Mouse (Mus musculus) midbrain, embryonic 12.5 days (tissue): ENCODE measurements around the gene Abcb5. TPM values are rescaled to one million over a fixed set of nuclear protein-coding genes. Genes with fewer than 3 reads are reported as not detected.
"Not testable (repeated sequence)": the region's sequence is repeated elsewhere in the genome, so short reads cannot be mapped to it uniquely, and the experiment has no call there.

Experiments
- ATAC-seq: fragments of 200-750 bp; cut with Nextera tagmentation; 2 replicates; pipeline ENCODE4 v1.8.0; 2017; ENCODE audit warnings: low read depth, moderate TSS enrichment, moderate library complexity; ENCODE audit not compliant: low FRiP score
- H3K27ac ChIP-seq: fragments of 300-500 bp; sonication (generic); replicated peaks from 2 replicates; pipeline ENCODE4 v1.5.1; 2016; ENCODE audit warnings: mild to moderate bottlenecking
- H3K27me3 ChIP-seq: fragments of 300-500 bp; sonication (generic); 2 replicates; pipeline ENCODE4 v1.6.1; 2016; ENCODE audit warnings: mild to moderate bottlenecking
- H3K36me3 ChIP-seq: fragments of 300-500 bp; sonication (generic); 2 replicates; pipeline ENCODE4 v1.6.1; 2016
- H3K4me1 ChIP-seq: fragments of 300-500 bp; sonication (generic); 2 replicates; pipeline ENCODE4 v1.6.1; 2016
- H3K4me2 ChIP-seq: fragments of 300-500 bp; sonication (generic); replicated peaks from 2 replicates; pipeline ENCODE4 v1.6.1; 2016; ENCODE audit warnings: mild to moderate bottlenecking, moderate library complexity
- H3K4me3 ChIP-seq: fragments of 300-500 bp; sonication (generic); 2 replicates; pipeline ENCODE4 v1.5.1; 2016; ENCODE audit warnings: mild to moderate bottlenecking
- H3K9ac ChIP-seq: fragments of 300-500 bp; sonication (generic); replicated peaks from 2 replicates; pipeline ENCODE4 v1.6.1; 2016; ENCODE audit warnings: mild to moderate bottlenecking, moderate library complexity
- H3K9me3 ChIP-seq: fragments of 300-500 bp; sonication (generic); 2 replicates; pipeline ENCODE4 v1.6.1; 2016; ENCODE audit warnings: mild to moderate bottlenecking
- WGBS: fragments of 180-500 bp; shearing (Covaris S2); methylation state at CpG from one replicate; pipeline ENCODE4 v1.1.7; 2016; 5-methylcytosine and 5-hydroxymethylcytosine counted together
- polyA plus RNA-seq: library from polyadenylated mRNA; unstranded; fragments of >200 nt; fragmentation: Nextera tagmentation; extraction: Ambion mirVana; gene quantifications from 2 replicates; pipeline ENCODE4 v1.2.1, GENCODE M21; 2016

Abcb5 gene
- polyA plus RNA-seq: not detected in 2 replicates

DNA sequence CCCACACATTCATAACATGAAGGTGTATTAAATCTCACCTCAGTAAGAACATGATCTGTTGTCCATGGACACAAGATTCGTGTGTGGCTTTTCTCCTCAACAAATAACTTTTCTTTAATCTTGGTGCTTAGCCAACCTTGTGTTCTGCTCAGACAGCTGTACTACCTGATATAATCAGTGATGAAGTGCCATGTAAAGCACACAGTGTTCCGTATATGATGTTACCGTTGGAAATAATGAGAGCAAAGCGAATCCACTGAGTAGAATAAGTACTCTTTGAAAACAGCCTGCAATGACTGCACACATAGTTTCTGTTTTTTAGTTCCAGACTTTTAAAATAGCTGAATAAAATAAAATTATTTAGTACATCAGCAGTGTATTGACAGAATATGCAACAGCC lies at the start of gene Abcb5:
Gene Abcb5 (minus strand): TSS at position 101 of the 400 bp plus-strand sequence.
- Histone ChIP-seq H3K27me3 (no peaks in the 10 kb centered on the region), H3K4me1 (no peaks in the 10 kb centered on the region), H3K36me3 (no peaks in the 10 kb centered on the region), H3K4me3 (no peak within 1 kb of the TSS), H3K27ac (no peak within 1 kb of the TSS), H3K4me2 (no peak within 1 kb of the TSS), H3K9ac (no peak within 1 kb of the TSS), H3K9me3 (no peaks in the 10 kb centered on the region)
- ATAC-seq: no peak
- WGBS: 88% methylated on average over 4 of the region's 4 CpGs

DNA sequence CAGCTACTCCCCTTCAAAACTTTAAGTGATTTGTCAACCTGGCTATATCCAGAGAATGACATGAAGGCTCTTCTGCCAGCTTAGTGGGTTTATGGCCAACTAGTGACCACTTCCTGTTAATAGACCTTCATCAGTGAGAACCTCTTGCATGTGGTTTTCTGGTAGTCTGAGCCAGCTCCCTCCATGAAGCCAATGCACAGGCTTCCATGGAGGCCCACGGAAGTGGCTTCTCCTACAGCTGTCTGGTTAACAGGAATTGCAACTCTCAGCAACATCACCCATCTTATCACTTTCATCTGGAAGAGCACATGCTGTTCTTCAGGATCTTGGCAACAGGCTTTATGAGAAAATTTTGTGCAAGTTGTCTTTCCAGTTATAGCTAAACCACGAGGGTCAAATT lies 33.0 kb upstream of the Abcb5 start:
- H3K9me3 ChIP-seq: no peaks in the 10 kb centered on the region
- ATAC-seq: no peak

DNA sequence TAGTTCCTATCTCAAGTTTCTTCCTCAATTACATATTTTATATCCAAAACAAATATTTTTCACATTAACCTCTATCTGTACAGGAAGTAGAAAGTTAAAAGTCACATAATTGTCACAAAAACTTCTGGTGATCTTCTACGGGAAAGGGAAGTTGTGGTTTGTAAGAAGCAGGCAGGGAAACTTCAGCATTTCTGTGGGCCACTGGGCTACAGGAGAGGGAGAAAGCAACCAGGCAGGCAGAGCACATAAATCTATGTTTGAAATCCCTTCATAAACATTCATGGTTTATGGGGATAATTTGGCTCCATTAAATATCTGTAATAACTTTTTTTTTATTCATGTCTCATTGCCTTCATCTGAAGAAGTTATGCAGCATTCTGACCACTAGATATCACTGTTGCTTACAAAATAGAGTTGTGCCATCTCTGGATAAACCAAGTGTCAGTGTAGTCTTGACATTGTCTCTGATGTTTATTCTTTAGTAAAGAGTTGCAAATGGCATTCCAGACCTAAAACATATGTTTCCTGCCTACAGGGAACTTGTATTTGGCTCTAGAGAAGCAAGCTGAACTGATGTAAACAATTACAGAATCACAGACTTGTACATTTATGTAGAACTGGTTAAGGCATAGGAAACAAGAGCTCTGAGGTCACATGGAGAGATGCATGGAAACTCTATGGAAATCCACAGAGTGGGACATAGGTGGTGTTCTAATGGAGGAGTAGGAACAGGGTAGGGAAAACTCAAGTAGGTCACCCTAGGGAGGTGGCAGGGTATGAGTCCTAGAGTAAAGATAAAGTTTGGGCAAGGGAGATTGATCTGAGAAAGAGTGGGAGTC lies 28.3 kb upstream of the Abcb5 start:
- no peak overlapping the region for H3K27ac ChIP-seq
- no peaks in the 10 kb centered on the region for H3K9me3 ChIP-seq
- no peaks in the 10 kb centered on the region for H3K36me3 ChIP-seq
- WGBS: 86% methylated on average over 1 of the region's 1 CpGs
- H3K4me2 ChIP-seq: no peak overlapping the region
- peak; percentile 34; the same call in 1 of the 2 replicates for ATAC-seq
- no peak overlapping the region for H3K4me3 ChIP-seq
- 0 out of 2 replicates have a peak, but pooled peaks cover 2% of the 10 kb centered on the region for H3K4me1 ChIP-seq
- H3K9ac ChIP-seq: no peak overlapping the region
- no peaks in the 10 kb centered on the region for H3K27me3 ChIP-seq

More for the DNA sequence above, 33.0 kb upstream of the Abcb5 start:
- H3K4me2 ChIP-seq: no peak overlapping the region
- H3K27me3 ChIP-seq: no peaks in the 10 kb centered on the region
- WGBS: 80% methylated on average over 2 of the region's 2 CpGs
- H3K4me3 ChIP-seq: no peak overlapping the region
- H3K27ac ChIP-seq: no peak overlapping the region
- no peak overlapping the region for H3K9ac ChIP-seq
- 0 out of 2 replicates have a peak, but pooled peaks cover 2% of the 10 kb centered on the region for H3K4me1 ChIP-seq
- no peaks in the 10 kb centered on the region for H3K36me3 ChIP-seq

DNA sequence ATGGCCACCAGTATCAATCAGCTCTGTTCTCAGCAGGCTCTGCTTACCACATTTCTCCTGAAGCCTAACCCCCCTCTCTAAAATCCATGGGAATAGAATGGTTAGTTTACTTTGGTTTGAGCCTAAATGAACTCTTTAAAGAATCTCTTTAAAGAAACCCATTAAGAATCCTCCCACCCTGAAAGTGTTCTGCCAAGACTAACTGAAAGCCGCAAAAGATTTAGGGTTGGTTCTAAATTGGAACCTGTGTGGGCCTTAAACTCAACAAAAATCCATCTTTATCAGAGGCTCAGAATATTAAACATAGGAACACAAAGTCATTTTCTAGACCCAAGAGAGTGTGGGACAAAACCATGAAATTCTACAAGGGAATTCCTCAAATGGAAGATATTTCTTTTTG lies 18.6 kb upstream of the Abcb5 start:
- no peak overlapping the region for H3K27ac ChIP-seq
- WGBS: 35% methylated on average over 1 of the region's 1 CpGs
- H3K4me3 ChIP-seq: no peak overlapping the region
- ATAC-seq: no peak
- no peak overlapping the region for H3K9ac ChIP-seq
- H3K36me3 ChIP-seq: no peaks in the 10 kb centered on the region
- H3K27me3 ChIP-seq: no peaks in the 10 kb centered on the region
- no peaks in the 10 kb centered on the region for H3K4me1 ChIP-seq
- H3K9me3 ChIP-seq: no peaks in the 10 kb centered on the region
- H3K4me2 ChIP-seq: no peak overlapping the region

DNA sequence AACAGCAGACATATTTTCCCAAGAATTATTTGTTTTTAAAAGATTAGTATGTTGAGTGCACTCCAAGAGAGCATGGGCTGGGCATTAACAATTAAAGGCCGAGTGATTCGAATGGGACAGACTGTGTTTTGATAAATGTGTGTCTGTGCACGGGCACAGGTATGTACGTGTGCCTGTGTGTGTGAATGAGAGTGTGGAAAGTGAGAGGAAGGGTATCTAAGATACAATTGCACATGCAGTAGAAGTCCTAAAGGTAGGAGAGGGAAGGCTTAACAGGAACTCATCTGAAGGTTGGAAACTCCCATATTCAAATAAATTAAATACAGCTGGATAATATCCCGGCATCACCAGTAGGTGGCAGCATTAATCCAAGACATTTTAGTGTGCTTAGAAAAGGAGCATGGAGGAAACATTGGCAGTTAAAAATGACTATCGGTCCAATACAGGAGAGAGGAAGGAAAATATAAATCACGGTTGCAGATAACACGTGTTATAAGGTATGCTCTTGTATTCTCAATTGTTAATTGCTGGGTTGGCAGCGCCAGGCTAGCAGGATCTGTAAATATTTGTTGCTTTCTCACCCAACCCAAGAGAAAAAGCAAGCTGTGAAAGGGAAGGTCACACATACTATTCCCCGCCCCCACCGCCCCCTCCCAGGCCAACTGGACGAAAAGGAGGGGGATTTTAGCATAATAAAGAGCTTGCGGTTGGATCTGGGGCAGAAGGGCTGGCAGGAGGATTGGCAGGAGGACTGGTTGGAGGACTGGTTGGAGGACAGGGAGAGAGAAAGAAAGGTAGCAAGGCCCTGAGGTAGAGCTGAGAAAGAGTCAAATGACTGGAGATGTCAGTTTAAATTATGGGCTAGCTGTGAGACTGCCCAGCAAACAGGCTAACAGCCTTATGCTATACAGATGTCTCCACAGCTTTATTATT lies 35.6 kb downstream of the Abcb5 start:
- Histone ChIP-seq H3K36me3 (no peaks in the 10 kb centered on the region), H3K9ac (no peak overlapping the region; the same call in 1 of the 2 replicates), H3K4me2 (peak overlapping the region; percentile 42), H3K9me3 (no peaks in the 10 kb centered on the region), H3K4me3 (peak overlapping the region; percentile 23), H3K4me1 (0 out of 2 replicates have a peak, but pooled peaks cover 6% of the 10 kb centered on the region), H3K27me3 (no peaks in the 10 kb centered on the region), H3K27ac (no peak overlapping the region)
- ATAC-seq: peak; percentile 81
- 21% methylated on average over 13 of the region's 13 CpGs for WGBS

DNA sequence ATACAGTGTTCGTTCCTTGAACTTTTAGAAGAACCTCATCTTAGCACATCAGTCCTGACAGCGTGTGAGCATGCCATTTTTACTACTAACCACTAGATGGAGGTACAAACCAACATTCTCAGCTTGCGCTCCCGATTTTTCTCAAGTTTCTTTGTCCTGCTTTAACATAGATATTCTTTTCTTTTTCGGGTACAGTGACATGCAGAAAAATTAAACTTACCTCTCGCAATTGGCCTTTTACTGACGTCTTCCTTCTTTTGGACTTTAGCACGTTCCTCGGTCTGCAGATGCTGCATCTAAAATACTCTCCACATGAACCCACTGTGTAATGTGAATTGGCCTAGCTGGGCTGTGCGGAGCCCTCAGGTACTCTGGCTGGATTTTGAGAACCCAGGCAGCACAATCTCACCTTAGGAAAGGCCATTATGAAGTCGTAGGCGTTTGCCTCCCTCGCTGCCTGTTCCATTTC lies 39.4 kb downstream of the Abcb5 start:
- Histone ChIP-seq H3K27ac (no peak overlapping the region), H3K4me1 (0 out of 2 replicates have a peak, but pooled peaks cover 6% of the 10 kb centered on the region), H3K9ac (0 out of 2 replicates have a peak overlapping the region, but pooled peaks have one; percentile 31), H3K9me3 (no peaks in the 10 kb centered on the region), H3K36me3 (no peaks in the 10 kb centered on the region), H3K27me3 (no peaks in the 10 kb centered on the region), H3K4me3 (peak overlapping the region; percentile 24), H3K4me2 (peak overlapping the region; percentile 45)
- 20% methylated on average over 13 of the region's 13 CpGs for WGBS
- peak; percentile 76; the same call in 1 of the 2 replicates for ATAC-seq

DNA sequence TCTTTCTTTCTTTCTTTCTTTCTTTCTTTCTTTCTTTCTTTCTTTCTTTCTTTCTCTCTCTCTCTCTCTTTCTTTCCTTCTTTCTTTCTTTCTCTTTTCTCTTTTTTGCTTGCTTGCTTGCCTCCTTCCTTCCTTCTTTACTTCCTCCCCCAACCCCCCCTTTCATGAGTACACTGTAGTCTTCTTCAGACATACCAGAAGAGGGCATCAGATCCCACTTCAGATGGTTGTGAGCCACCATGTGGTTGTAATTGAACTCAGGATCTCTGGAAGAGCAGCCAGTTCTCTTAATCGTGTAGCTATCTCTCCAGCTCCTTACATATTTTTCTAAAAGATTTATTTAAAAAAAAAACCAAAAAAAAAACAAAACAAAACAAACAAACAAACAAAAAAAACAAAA lies 42.3 kb downstream of the Abcb5 start:
- not testable (repeated sequence) for H3K27ac ChIP-seq, H3K9ac ChIP-seq, H3K27me3 ChIP-seq, H3K4me3 ChIP-seq, H3K9me3 ChIP-seq, H3K4me1 ChIP-seq, H3K36me3 ChIP-seq, ATAC-seq, H3K4me2 ChIP-seq
- WGBS: 58% methylated on average over 1 of the region's 1 CpGs

DNA sequence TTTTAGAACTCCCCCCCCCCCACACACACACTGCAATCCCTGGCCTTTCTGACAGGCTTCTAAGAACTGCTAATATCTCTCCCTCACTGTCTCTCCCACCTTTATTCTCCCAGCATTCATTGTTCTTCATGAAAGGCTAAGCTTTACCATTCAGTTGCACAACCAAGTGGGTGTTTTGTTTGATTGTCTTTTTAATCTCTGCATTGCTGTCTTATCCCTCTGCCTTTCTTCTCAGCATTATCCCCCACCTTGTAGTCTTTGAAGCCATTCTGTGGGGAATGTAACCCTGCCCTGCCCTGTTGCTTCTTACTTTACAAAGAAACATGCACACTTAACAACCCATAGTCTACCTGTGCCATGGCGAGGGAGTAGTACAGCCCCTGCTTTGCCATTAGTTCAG lies 48.5 kb downstream of the Abcb5 start:
- H3K4me1 ChIP-seq: 0 out of 2 replicates have a peak, but pooled peaks cover 4% of the 10 kb centered on the region
- 13% methylated on average over 1 of the region's 1 CpGs for WGBS
- no peak for ATAC-seq
- no peaks in the 10 kb centered on the region for H3K9me3 ChIP-seq
- H3K4me2 ChIP-seq: no peak overlapping the region
- H3K9ac ChIP-seq: no peak overlapping the region
- no peak overlapping the region for H3K4me3 ChIP-seq
- H3K27ac ChIP-seq: no peak overlapping the region
- H3K36me3 ChIP-seq: no peaks in the 10 kb centered on the region
- no peaks in the 10 kb centered on the region for H3K27me3 ChIP-seq

DNA sequence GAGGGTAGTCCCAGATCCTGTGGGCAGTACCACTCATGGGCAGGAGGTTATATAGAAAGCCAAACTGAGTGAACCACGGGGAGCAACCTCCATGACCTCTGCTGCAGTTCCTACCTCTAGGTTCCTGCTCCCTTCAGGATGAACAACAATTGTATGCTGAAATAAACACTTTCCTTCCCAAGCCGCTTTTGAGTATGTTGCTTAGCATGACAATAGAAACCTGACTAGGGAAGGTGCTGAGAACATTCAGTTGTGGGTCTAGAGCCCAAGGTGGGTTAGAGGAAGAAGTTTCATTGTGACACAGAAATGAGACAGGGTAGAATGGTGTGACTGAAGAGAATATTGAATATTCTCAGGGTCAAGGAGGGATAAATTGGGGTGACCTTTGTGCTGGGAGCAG lies 55.9 kb downstream of the Abcb5 start:
- no peaks in the 10 kb centered on the region for H3K36me3 ChIP-seq

DNA sequence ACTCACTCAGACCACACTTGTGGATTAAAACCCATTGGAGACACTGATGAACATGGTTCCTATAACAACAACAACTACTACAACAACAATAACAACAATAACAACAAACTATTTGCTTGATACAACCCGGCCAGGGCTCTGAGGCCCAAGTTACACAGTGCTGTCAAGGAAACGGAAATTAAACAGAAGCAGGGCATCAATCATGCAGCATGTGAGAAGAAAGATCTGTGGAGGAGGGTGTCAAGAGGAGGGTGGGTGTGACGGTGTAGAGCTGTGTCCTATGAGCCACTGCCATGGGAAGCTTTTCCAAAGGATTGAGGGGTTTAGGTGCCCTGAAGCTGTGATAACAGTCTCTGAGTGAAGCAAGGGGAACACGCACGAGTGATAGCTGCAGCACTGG lies 64.0 kb downstream of the Abcb5 start:
- H3K27ac ChIP-seq: no peak overlapping the region
- H3K4me3 ChIP-seq: no peak overlapping the region
- H3K36me3 ChIP-seq: no peaks in the 10 kb centered on the region
- H3K27me3 ChIP-seq: no peaks in the 10 kb centered on the region
- 82% methylated on average over 5 of the region's 5 CpGs for WGBS
- H3K9ac ChIP-seq: no peak overlapping the region
- H3K4me2 ChIP-seq: no peak overlapping the region
- no peaks in the 10 kb centered on the region for H3K9me3 ChIP-seq
- ATAC-seq: no peak
- H3K4me1 ChIP-seq: no peaks in the 10 kb centered on the region

More for the DNA sequence above, 55.9 kb downstream of the Abcb5 start:
- Histone ChIP-seq H3K9ac (no peak overlapping the region), H3K27me3 (no peaks in the 10 kb centered on the region), H3K4me1 (no peaks in the 10 kb centered on the region), H3K4me3 (no peak overlapping the region), H3K9me3 (no peaks in the 10 kb centered on the region), H3K27ac (no peak overlapping the region), H3K4me2 (no peak overlapping the region)
- 67% methylated on average over 2 of the region's 2 CpGs for WGBS
- no peak for ATAC-seq

DNA sequence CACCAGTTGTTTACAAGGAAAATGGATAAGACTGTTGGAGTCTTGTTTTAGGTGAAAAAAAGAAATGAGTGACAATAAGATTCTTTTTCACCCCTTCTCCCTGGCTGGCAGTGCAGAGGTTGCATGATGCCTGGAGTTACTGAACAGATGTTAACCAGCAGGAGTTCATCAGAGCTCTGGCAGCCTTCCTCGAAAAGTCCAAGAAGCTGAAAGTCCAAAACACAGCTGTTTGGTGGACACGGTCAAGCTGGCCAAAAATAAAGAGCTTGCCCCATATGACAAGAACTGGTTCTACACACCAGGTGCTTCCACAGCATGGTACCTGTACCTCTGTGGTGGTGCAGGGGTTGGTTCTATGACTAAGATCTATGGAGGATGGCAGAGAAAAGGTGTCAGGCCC lies 78.3 kb downstream of the Abcb5 start:
- WGBS: 76% methylated on average over 2 of the region's 2 CpGs
- no peak overlapping the region for H3K4me2 ChIP-seq
- no peak overlapping the region for H3K4me3 ChIP-seq
- H3K27ac ChIP-seq: no peak overlapping the region
- no peak for ATAC-seq
- H3K4me1 ChIP-seq: no peaks in the 10 kb centered on the region
- no peak overlapping the region for H3K9ac ChIP-seq
- H3K27me3 ChIP-seq: no peaks in the 10 kb centered on the region
- no peaks in the 10 kb centered on the region for H3K9me3 ChIP-seq
- H3K36me3 ChIP-seq: no peaks in the 10 kb centered on the region

DNA sequence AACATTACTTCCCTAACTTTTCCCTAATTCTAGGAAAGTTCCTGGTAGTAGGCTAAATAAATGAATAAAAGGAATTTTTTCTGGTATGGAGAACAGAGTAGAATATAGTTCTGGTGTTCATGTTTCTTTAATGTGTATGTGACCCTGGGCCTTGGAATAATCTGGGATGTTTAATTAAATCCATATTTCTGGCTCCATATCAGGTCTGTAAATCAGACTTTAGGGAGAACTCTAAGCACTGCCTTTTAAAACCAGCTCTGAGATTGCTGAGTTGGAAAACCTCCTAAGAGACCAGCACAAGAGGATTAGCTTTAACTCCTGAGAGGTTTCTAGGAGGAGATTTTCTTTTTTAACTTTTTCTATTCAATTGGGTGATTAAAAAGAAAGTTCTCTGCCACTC lies 83.4 kb downstream of the Abcb5 start:
- H3K27me3 ChIP-seq: no peaks in the 10 kb centered on the region
- H3K9ac ChIP-seq: no peak overlapping the region
- H3K9me3 ChIP-seq: no peaks in the 10 kb centered on the region
- H3K4me1 ChIP-seq: no peaks in the 10 kb centered on the region
- no peaks in the 10 kb centered on the region for H3K36me3 ChIP-seq
- H3K4me2 ChIP-seq: no peak overlapping the region
- ATAC-seq: no peak
- H3K4me3 ChIP-seq: no peak overlapping the region
- no peak overlapping the region for H3K27ac ChIP-seq
